Mouse (Mus musculus) right cerebral cortex, postnatal 36 days (tissue): ENCODE results near the gene Auts2.
A peak's percentile ranks its signal among the peaks of the same experiment; 100 is the strongest.

Experiments
- DNase-seq, 2 experiments: peaks; one replicate each; pipeline ENCODE4 v3.0.0; 2022; ENCODE audit warnings: low spot score in 2 of 2, mixed read lengths in 1 of 2

Gene Auts2

GRCm38 (mm10) chr5:131665068-131665467 is 878.1 kb downstream of the Auts2 start:
- no peak for DNase-seq

DNA sequence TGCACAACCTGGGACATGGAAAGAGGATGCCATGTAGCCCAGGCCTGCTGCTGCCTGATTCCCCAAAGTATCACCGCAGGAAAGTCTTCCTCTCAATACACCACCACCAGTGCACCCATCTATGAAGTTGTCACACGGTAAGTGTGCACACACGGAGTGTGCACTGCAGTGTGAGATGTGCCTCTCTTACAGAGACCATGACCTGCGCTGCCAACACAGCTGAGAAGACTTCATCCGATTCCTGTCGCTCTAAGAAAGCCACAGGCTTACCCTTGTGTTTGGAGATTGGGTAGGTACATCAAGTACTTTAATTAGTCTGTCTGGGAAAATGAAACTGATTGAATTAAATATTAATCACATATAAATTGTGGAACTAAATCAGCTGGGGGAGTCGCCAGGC is 878.5 kb downstream of the Auts2 start:
- no peak for DNase-seq

GRCm38 (mm10) chr5:131662657-131663056 is 880.5 kb downstream of the Auts2 start:
- DNase-seq, result no peak

DNA sequence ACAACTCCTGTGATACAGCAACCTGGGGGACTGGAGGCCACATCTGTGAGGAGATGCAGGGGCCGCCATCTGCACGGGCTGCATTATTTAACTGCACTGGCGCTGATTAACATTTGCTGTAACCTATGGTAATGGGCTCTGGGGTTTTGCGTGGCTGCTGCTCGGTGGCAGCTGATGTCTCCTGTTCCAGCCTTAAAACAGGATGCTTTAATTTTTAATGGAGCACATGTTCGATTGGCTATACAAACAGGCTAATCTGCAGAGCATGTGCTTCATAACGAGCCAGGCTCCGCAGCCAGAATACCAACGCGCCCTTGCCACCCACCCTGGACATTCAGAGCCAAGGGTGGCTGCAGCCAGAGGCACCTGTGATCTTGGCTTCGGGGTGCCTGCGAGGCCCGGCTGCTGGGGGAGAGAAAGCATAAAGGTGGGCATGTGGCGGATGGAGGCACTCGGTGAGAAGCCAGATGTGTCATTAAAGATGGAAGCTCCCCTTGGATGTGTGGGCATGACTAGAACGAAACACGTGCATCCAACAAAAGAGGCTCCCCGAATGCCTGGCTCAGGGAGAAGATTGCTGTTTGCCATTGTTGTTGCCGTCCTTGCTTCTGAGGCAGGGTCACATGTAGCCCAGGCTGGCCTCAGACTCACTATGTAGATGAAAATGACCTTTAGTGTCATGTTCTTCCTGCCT is 884.2 kb downstream of the Auts2 start:
- DNase-seq, result no peak

GRCm38 (mm10) chr5:131654206-131654605 is 888.9 kb downstream of the Auts2 start:
- no peak for DNase-seq

DNA sequence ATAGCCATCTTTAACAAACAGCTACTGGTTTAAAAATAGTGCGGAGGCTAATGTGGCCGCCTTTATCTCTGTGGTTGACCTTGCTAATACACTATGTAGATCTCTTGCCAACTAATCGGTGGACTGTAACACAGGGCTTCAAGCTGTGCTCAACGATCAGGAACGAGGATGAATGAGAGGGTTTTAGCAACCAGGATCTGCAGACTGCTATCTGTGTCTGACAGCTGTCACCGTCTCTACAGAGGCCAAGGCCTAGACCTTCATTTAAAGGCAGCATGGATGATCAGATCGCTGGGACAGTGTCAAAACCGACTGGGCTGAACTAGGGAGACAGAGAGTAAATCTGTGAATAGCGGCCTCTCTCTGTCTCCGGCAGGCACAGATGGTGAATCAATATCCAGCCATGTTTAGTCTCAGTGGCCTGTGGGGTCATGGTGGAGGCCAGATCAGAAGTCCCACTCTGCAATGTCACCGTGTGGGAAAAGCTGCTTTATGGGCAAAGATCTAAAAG is 892.7 kb downstream of the Auts2 start:
- DNase-seq, result no peak

GRCm38 (mm10) chr5:131647683-131648119 is 895.4 kb downstream of the Auts2 start:
- DNase-seq, result no peak

GRCm38 (mm10) chr5:131647104-131647682 is 896.0 kb downstream of the Auts2 start:
- no peak for DNase-seq

- no peak for DNase-seq
Observed at GRCm38 (mm10) chr5:131646192-131646775, 896.9 kb downstream of the Auts2 start.

DNA sequence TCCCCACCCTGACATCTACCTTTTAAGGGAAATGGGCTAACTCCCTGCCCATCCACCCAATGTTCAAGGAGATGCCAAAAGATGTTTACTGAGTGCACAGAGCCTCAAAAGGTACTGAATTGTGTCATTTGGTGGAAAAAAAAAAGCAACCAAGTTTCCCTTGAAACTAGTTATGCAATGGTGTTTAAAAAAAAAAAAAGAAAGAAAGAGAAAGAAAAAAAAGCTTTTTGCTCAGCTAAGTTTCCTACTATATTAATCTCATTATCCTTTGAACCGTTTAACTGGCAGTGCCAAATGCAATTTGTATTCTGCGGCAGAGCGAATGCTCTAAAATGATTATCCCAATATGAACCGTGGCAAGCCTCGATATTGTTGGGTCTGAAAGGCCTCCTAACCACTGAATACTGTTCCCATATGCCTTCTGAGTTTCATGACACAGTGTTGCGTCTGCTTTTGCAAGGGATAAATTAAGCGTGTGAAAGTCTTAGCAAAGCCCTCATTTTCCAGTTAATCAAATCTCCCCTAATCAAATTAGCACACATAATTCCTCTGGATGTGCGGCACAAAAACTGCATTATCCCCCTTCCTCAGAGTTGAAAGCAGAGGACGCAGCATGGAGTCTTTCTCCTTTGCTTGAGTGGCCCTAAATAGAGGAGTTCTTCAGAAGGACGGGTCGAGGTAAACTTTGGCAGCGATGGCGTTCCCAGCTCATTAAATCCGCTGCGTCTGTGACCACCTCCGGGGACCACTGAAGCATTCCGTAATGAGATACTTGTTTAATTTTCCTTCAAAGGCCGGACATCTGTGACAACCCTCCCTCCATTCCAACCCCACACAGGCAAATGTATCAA is 897.6 kb downstream of the Auts2 start:
- DNase-seq, result no peak

DNA sequence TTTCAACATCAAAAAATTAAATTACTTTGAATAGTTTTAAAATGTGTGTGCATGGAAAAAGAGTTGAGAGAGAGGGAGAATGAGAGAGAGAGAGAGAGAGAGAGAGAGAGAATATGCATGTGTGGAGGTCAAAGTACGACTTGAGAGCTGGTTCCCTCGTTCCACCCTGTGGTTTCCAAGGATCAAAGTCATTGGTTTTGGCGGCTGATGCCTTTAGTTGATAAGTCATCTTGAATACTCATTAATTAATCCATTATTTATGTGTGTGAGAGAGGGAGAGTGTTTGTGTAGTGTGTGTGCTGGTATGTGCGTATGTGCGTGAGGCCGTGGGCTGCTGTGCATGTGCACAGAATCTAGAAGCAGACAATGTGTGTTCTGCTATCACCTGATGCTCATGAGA is 898.8 kb downstream of the Auts2 start:
- DNase-seq, result no peak

- peak; percentile 55 to 73 for DNase-seq
Observed at GRCm38 (mm10) chr5:131643176-131644174, 899.7 kb downstream of the Auts2 start.

DNA sequence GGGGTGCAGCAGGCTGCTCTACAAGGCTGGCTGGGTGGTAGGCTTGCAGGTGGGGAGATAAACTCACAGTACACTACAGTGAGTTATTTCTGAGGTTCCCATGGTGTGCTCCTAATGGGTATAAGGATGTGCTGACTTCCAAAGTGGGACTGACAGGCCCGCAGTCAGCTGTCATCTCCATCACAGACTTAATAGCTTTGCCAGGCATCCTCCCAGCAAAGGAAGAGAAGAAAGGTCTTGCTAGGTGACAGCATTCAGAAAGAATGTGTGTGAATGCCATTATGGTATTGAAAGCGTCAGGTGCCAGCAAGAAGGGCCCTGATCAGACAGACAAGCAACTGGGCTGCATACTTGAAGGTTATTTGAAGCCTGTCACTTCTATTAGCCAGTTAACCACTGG is 900.4 kb downstream of the Auts2 start:
- DNase-seq, result no peak

DNA sequence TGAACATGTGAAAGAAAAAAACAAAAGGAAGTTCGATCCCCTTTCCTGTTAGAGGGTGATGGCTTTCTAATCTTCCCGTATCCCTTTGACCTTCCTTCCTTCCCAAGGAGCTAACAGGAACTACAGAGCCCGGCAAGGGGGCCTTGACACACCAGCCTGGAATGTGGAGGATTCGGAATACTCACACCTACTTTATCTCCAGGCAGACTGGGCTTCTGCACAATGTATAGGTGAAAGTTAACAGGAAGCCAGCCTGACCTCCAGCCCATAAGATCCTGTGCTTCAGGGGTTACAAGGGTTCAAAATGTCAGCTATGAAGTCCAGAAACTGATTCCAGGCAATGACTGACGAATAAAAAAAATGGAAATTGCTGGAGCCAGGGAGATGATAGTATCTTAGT is 906.7 kb downstream of the Auts2 start:
- DNase-seq, result no peak

DNA sequence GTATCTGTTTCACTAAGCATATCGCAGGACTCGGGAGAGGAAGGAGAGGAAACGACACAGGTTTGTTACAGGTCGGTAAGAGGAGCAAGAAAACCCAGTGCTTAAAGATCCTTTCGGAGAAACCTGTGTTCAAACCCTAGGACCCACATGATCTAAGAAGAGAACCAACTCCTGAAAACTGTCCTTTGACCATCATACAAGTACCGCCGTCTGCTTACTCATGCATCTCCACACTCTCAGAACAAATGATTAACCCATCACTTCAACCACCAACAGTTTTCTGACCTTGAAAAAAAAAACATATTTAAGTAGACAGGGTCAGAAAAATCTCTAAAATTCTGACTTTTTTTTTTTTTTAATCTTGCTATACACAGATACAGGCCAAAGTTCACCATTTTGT is 908.4 kb downstream of the Auts2 start:
- DNase-seq, result no peak

DNA sequence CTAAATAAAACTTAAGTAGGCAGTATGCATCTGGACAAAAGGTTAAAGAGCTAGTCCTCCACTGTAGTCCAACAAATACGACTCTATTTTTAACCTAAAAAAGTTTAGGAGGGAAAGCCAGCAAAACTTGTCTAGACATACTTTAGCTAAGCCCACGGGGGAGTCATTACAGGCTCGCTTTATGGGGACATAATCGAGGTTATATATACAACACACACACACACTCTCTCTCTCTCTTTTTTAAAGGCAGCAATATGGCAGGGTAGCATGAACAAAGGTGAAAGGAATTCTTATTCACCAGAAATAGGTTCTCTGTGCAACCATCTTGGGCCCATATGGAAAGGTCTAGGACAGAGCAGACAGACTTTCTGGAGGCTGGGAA is 911.2 kb downstream of the Auts2 start:
- DNase-seq, result no peak

DNA sequence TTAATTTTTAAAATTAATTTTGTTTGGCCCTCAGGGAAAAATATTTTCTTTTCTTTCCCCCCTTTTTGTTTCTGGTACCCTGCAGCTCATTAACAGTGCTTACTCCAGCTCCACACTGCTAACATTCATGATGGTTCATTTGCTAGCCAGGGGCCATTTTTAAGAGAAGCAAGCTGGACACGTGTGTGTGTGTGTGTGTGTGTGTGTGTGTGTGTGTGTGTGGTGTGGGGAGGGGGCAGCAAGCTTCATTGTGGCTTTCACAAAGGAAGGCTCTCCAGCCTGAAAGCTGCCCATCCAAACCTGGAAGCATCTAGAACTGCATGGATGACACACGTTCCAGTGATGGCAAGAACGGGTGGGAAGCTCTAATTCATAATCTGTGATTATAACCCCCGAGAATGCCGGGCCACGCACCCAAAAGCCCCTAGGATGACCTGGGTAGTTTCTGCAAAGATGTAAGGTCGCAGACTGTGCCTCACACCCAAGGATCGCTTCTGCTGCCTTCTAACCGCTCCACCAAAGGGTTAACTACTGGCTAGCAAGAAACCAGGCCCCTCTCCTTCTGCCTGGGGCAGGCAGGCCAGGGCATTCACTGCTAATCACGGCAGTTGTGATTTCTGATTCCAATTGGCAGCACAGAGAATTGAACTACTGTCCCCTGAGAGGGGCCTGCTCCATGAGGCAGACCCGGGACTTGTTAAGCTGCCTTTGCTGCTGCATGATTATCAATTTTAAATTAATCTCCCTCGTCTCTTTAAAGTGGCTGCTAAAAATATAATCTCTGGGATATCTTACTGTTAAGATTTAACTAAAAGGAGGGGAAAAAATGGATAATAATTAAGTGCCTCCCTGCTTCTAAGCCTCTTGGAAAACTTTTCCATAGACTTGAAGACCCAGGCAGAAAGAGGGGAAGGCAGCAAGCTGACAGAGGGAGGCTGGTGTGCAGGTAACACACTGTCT is 911.8 kb downstream of the Auts2 start:
- DNase-seq, result no peak

DNA sequence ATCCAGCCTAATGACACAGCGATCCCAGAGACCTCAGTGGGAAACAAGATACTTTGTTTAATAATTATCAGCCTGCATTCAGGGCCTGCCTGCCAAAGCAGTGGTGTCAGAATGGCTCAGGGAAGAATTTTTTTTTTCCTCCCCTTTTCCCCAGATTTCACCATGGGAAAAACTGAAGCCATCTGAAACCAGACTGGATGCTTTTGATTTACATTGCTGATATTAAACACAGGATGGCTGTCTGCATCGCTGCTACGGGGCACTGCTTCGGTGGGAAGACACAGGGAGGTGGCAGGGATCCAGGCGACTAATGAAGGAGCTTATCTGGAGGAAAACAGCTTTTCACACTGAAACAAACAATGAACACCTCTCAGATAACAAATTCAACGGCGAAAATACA is 912.6 kb downstream of the Auts2 start:
- DNase-seq, result no peak

GRCm38 (mm10) chr5:131616113-131616876 is 926.8 kb downstream of the Auts2 start:
- peak; percentile 25 to 32 for DNase-seq
